Mouse (Mus musculus) liver, embryonic 14.5 days (tissue): ENCODE measurements around the gene Vwa3b.

Experiments used
- CTCF ChIP-seq: IDR thresholded peaks from 2 replicates; pipeline ENCODE4 v1.5.1; 2016; ENCODE audit warnings: antibody characterized with exemption, low read depth, control low read depth
- EP300 ChIP-seq: IDR thresholded peaks from 2 replicates; pipeline ENCODE4 v1.6.1; 2016; ENCODE audit warnings: antibody characterized with exemption, low read depth

- TF ChIP-seq CTCF (no peak), EP300 (no peak)
Measured at GRCm38 (mm10) chr1:37075759-37076158, 49.4 kb downstream of the Vwa3b start.
